8 mouse cellular contexts compared by ENCODE assay signal in the genomic region with DNA sequence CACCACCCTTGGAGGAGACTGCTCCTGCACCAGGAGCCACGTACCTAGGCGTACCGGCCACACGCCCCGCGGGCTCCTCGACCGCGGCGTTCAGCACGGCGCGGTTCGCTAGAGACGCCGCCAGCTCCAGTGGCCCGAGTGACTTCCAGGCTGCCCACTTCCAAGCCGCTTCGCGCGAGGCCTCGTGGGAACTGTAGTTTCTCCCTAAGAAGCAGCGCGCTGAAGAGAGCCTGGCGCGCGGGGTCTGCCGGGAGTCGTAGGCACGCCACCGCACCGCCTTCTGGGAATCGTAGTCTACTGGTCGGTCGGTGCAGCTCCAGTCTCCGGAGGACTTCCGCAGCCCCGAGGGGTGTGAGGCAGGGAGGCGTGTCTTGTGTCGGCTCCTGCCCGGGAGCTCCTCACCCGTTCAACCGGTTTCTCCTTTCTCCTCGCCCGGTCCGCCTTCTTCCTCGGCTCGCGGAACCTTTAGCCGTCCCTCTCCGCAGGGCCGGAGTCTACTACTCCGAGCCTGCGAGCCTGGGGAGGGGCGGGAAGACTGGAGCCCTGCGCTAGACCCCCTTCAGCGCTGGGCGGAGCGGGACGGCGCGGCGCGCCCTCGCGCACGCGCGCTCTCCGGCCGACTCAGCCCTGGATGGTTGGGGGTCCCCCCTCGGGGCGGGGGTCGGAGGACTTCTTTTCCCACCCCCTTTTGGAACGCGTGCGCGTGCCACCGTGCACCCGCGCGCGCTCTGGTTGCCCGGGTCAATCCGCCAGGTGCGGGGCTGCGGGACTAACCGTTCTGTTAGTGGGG. TPM values are rescaled to one million over a fixed set of nuclear protein-coding genes. Genes with fewer than 3 reads are reported as not detected.
A peak's percentile ranks its signal among the peaks of the same experiment; 100 is the strongest.
DNase-seq lines count a peak whose midpoint lies in the region; ATAC-seq lines count a peak whose summit lies in the region.

A gene (minus strand): TSS at position 221 of the 790 bp plus-strand sequence.

- H3K4me1 ChIP-seq in hindbrain, embryonic 12.5 days: peaks cover 16% of the 10 kb centered on the region

- no peaks in the 10 kb centered on the region for H3K36me3 ChIP-seq in hindbrain, embryonic 12.5 days

- WGBS in hindbrain, embryonic 12.5 days: under 1% methylated on average over 85 of the region's 88 CpGs

- H3K4me3 ChIP-seq in hindbrain, embryonic 12.5 days: peak within 1 kb of the TSS; percentile 89

- peak within 1 kb of the TSS; percentile 87 for H3K27ac ChIP-seq in hindbrain, embryonic 12.5 days

- H3K9me3 ChIP-seq in hindbrain, embryonic 12.5 days (replicated peaks): no peaks in the 10 kb centered on the region

- peak; percentile 99 for ATAC-seq in hindbrain, embryonic 12.5 days (ENCODE audit: low FRiP score)

- DNase-seq in NIH3T3 (ENCODE audit: low read depth): peak; percentile 98
- peak; percentile 97 to 99 for DNase-seq in cerebellum, postnatal 10 days
- DNase-seq in frontal cortex, postnatal 10 days (ENCODE audit: low spot score in 2 of 2): peak; percentile 92 to 97
- peak; percentile 94 to 98 for DNase-seq in layer of hippocampus, postnatal 14 days (ENCODE audit: low spot score in 2 of 2)
- peak; percentile 96 for DNase-seq in lung, postnatal 14 days
- peak; percentile 86 for DNase-seq in retina, adult 2 months (ENCODE audit: low read depth, low spot score)
- peak; percentile 96 to 98 for DNase-seq in thymus, postnatal 36 days

- H3K4me2 ChIP-seq in hindbrain, embryonic 12.5 days (replicated peaks): peak within 1 kb of the TSS; percentile 93

- no peaks in the 10 kb centered on the region for H3K27me3 ChIP-seq in hindbrain, embryonic 12.5 days

- peak within 1 kb of the TSS; percentile 90 for H3K9ac ChIP-seq in hindbrain, embryonic 12.5 days

RNA-seq across cellular contexts. Expression of the gene that starts here (rescaled TPM):
- polyA plus RNA-seq in hindbrain, embryonic 12.5 days (2016; fragmentation: Nextera tagmentation; extraction: Ambion mirVana): 15.9 and 18.3 TPM in 2 replicates
- total RNA-seq in layer of hippocampus, postnatal 14 days (2021): 100 to 1,000 TPM; 166 to 185 TPM

Comparison
In these comparisons a context has a peak if more than half of its experiments do, and no peak if none do; other contexts are left out.
1. Peak in every context shown above with its lines: DNase-seq, ATAC-seq, H3K4me3 ChIP-seq and H3K27ac ChIP-seq.